Mouse (Mus musculus): Measurements from ENCODE around the gene Arhgap10.

DNA sequence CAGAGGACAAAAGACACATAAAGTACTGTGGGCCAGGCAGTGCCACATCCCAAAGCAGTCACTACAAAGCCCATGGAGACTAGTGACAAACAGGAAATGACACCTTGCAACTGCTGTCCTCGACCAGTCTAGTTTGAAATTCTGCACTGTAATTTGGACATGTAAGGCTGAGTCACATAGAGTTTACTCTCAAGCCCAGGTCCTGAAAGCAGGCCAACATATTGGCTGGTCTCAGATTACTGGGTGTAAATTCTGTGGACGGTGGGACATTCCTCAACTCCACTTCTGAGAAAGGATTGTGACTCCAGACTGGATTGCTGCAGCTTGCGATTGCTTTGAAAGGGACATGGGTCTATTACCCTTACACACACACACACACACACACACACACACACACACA is 229.7 kb downstream of the Arhgap10 start:
- no peak for TF ChIP-seq TAL1 (IDR thresholded peaks at IDR 0.05; ENCODE audit: low read length)
- no peak for TF ChIP-seq GATA1 (IDR thresholded peaks at IDR 0.05; ENCODE audit: low read length)
